Mouse (Mus musculus): ENCODE measurements around the gene Daglb. TPM values are rescaled to one million over a fixed set of nuclear protein-coding genes. Genes with fewer than 3 reads are reported as not detected.

The Daglb gene
- polyA plus RNA-seq, 1 experiment from 2014 or later = 13.7 TPM

DNA sequence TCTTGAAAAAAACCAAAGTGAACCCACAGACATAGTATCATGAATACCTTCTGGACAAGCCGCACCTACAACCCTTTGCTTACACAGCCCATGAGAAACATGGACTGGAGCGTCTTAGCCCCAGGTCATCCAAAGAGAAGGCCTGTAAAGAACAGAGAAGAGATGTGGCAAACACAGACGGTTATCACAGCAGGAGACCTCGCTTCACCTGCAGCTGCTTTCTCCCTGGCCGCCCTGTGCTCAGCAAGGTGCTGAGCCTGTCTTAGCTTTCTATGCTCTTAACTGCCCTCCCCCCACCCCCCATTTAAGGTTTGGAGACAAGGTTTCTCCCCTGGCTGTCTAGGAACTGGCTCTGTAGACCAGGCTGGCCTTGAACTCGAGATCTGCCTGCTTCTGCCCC, 90.8 kb downstream of the Daglb start:
- H3K36me3 ChIP-seq (ENCODE audit: control insufficient read depth, insufficient read depth, low read length) = no peaks in the 10 kb centered on the region
- WGBS = 87% methylated on average over 6 of the region's 6 CpGs
- no peaks in the 10 kb centered on the region for H3K27me3 ChIP-seq (replicated peaks; ENCODE audit: control insufficient read depth, insufficient read depth, low read length)
- no peak overlapping the region for H3K4me3 ChIP-seq (ENCODE audit: low read depth, low read length)
- no peak overlapping the region for H3K9ac ChIP-seq (ENCODE audit: low read depth, low read length)
- no peak for DNase-seq (ENCODE audit: low spot score)
- no peak overlapping the region for H3K4me2 ChIP-seq
- no peak overlapping the region for H3K27ac ChIP-seq (ENCODE audit: low read depth, low read length)
- peaks cover under 1% of the 10 kb centered on the region; the same call in 1 of the 2 replicates for H3K4me1 ChIP-seq (replicated peaks; ENCODE audit: control insufficient read depth, insufficient read depth, low read length)
- H3K9me3 ChIP-seq (ENCODE audit: control insufficient read depth, low read length) = no peaks in the 10 kb centered on the region
- no peak for ATAC-seq (replicated peaks; ENCODE audit: low FRiP score)

Other genes with a start within 250 kb of the Daglb start
- not detected in 2 replicates for gene Spdye4a, start 237.7 kb upstream of the Daglb start, polyA plus RNA-seq (2014; fragmentation: Nextera tagmentation; extraction: Ambion mirVana)
- 10.7 and 11.2 TPM in 2 replicates for gene Zfp12, start 229.4 kb upstream of the Daglb start, polyA plus RNA-seq (2014; fragmentation: Nextera tagmentation; extraction: Ambion mirVana)
- gene Zfp316, start 194.6 kb upstream of the Daglb start, polyA plus RNA-seq (2014; fragmentation: Nextera tagmentation; extraction: Ambion mirVana) = 0.75 TPM in 2 replicates
- gene Zfp853, start 171.0 kb upstream of the Daglb start, polyA plus RNA-seq (2014; fragmentation: Nextera tagmentation; extraction: Ambion mirVana) = not detected in 2 replicates
- 57.2 and 57.5 TPM in 2 replicates for gene E130309D02Rik, start 149.2 kb upstream of the Daglb start, polyA plus RNA-seq (2014; fragmentation: Nextera tagmentation; extraction: Ambion mirVana)
- gene Zdhhc4, start 135.3 kb upstream of the Daglb start, polyA plus RNA-seq (2014; fragmentation: Nextera tagmentation; extraction: Ambion mirVana) = 58.8 and 63.3 TPM in 2 replicates
- gene Grid2ip, start 107.2 kb upstream of the Daglb start, polyA plus RNA-seq (2014; fragmentation: Nextera tagmentation; extraction: Ambion mirVana) = 0.12 and 0.31 TPM in 2 replicates
- 233 and 236 TPM in 2 replicates for gene Kdelr2, start 60.7 kb upstream of the Daglb start, polyA plus RNA-seq (2014; fragmentation: Nextera tagmentation; extraction: Ambion mirVana)
- gene Rac1, start 63.5 kb downstream of the Daglb start, polyA plus RNA-seq (2014; fragmentation: Nextera tagmentation; extraction: Ambion mirVana) = 352 and 370 TPM in 2 replicates
- 62.8 and 64.5 TPM in 2 replicates for gene Cyth3, start 157.9 kb downstream of the Daglb start, polyA plus RNA-seq (2014; fragmentation: Nextera tagmentation; extraction: Ambion mirVana)